Mouse (Mus musculus): ENCODE results near the gene Taldo1.

DNA sequence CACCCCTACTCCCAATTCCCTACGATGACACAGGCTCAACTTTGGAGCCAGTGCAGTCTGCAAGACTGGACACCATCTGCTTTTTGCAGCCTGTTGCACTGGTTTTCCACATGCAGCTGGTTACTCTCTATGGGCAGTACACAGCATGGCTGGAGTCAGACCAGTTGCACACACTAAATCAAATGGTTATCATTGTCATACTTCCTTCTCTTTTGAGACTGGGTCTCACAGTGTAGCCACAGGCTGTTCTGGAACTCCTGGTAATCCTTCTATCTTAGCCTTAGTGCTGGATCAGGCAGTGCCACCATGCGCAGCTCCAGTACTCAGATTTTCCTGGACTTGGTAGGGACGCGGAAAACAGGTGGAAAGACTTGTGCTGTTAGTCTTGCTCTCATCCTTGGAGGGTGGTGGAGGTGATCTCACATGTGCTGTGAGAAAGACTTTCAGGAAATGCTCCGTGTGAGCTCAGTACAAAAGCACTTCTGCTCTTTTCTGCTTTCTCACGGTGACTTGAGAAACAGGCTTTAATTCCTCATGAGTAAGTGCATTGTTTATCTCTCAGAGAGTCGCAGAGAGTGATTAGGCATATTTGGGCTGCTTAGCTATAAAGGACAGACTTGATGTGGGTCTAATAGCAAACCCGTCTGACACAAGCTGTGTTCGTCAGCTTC, 688 bp downstream of the Taldo1 start:
- TF ChIP-seq CTCF (IDR thresholded peaks at IDR 0.05; ENCODE audit: borderline replicate concordance, insufficient read depth, low read length) (no peak), POLR2A (IDR thresholded peaks at IDR 0.05; ENCODE audit: low read depth, low read length) (no peak)
